Mouse (Mus musculus) adipose tissue, adult 10 weeks (tissue): ENCODE results near the gene Scnn1b. TPM values are rescaled to one million over a fixed set of nuclear protein-coding genes. Genes with fewer than 3 reads are reported as not detected.

Source experiments
- polyA plus RNA-seq: library from polyadenylated mRNA; stranded (reverse); fragments of 350-450 nt; fragmentation: Illumina TruSeq; extraction: RNeasy Lipid Tissue Mini Kit (QIAGEN cat#74804); gene quantifications from one replicate; pipeline ENCODE4 v1.2.3, GENCODE M21; 2014; ENCODE audit warnings: low read depth, low replicate concordance

Gene Scnn1b
- 0.66 TPM for polyA plus RNA-seq

GRCm38 (mm10) chr7:121864858-121865585 is at the start of gene Scnn1b:
Scnn1b (plus strand) TSS chr7:121865038.

Other genes starting within 250 kb of the Scnn1b start
- gene Usp31, start 157.8 kb upstream of the Scnn1b start, polyA plus RNA-seq = 3.7 TPM
- 0.16 TPM for gene Scnn1g, start 130.6 kb upstream of the Scnn1b start, polyA plus RNA-seq
- gene Cog7, start 116.7 kb downstream of the Scnn1b start, polyA plus RNA-seq = 24.3 TPM
- gene Gga2, start 156.2 kb downstream of the Scnn1b start, polyA plus RNA-seq = 78.2 TPM
- gene Ubfd1, start 202.1 kb downstream of the Scnn1b start, polyA plus RNA-seq = 32.1 TPM
- gene Ears2, start 202.2 kb downstream of the Scnn1b start, polyA plus RNA-seq = 10.9 TPM
- 253 TPM for gene Ndufab1, start 236.8 kb downstream of the Scnn1b start, polyA plus RNA-seq